Mouse (Mus musculus): ENCODE measurements around the gene Nek10. TPM values are rescaled to one million over a fixed set of nuclear protein-coding genes. Genes with fewer than 3 reads are reported as not detected.

Nek10 gene
- polyA plus RNA-seq, 1 experiment from 2014 or later: not detected

- 66% methylated on average over 3 of the region's 3 CpGs for WGBS (ENCODE audit: insufficient replicate concordance)
- ATAC-seq (ENCODE audit: low read depth): no peak
- no peaks in the 10 kb centered on the region for H3K9me3 ChIP-seq (replicated peaks; ENCODE audit: control insufficient read depth, low read length)
- H3K27me3 ChIP-seq (ENCODE audit: control insufficient read depth, insufficient read depth, low read depth, low read length): no peaks in the 10 kb centered on the region
- H3K27ac ChIP-seq (ENCODE audit: low read length): no peak overlapping the region
- no peaks in the 10 kb centered on the region for H3K36me3 ChIP-seq (ENCODE audit: control insufficient read depth, insufficient read depth)
- no peaks in the 10 kb centered on the region for H3K4me1 ChIP-seq (ENCODE audit: control insufficient read depth, low read depth, low read length)
- no peak overlapping the region for H3K4me3 ChIP-seq (ENCODE audit: low read depth, low read length)
- no peak overlapping the region for H3K4me2 ChIP-seq (ENCODE audit: low read depth, low read length)
- H3K9ac ChIP-seq (ENCODE audit: low read depth, low read length): no peak overlapping the region
These were observed 93.4 kb downstream of the Nek10 start for GRCm38 (mm10) chr14:14896399-14897136.

DNA sequence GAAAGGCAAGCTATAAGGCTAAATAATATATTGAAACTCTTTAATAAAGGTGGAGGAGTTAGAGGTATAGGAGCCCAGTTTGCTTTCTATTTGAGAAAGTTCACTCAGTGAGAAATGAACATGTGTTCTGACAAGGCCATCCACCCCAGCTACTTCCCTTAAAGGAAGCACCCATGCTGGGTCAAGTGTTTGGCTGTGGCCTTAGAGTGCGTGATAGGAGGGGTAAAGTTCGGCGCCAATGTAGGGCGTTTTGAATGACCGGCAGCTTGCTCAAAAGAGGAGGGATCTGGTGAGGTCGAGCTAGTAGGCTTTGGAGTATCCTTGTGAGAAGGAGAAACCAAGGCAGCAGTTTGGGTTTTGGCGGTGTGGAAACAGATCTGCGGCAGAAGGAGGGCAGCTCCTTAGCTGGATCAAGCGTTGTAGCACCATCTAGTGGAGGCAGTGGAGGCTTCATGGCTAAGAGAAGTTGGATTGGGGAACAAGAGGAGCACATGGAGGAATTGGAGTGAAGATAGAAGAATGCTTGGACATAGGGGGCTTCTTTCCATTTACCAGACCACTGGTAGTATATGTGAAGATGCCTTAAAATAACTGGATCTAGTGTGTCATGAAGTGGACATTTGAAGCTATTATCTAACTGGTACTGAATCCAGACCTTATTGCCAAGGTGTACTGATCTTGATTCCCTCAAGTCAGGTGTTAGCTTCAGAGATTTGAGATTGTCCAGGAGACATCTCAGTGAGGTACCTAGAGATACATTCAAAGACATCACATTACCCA, 101.7 kb downstream of the Nek10 start:
- Histone ChIP-seq H3K36me3 (ENCODE audit: control insufficient read depth, insufficient read depth) (no peaks in the 10 kb centered on the region), H3K4me1 (ENCODE audit: control insufficient read depth, low read depth, low read length) (no peaks in the 10 kb centered on the region), H3K9ac (ENCODE audit: low read depth, low read length) (no peak overlapping the region), H3K4me3 (ENCODE audit: low read depth, low read length) (no peak overlapping the region), H3K27ac (ENCODE audit: low read length) (no peak overlapping the region), H3K27me3 (ENCODE audit: control insufficient read depth, insufficient read depth, low read depth, low read length) (no peaks in the 10 kb centered on the region), H3K9me3 (replicated peaks; ENCODE audit: control insufficient read depth, low read length) (no peaks in the 10 kb centered on the region), H3K4me2 (ENCODE audit: low read depth, low read length) (no peak overlapping the region)
- peak; percentile 47; the same call in 1 of the 2 replicates for ATAC-seq (ENCODE audit: low read depth)
- WGBS (ENCODE audit: insufficient replicate concordance): 11% methylated on average over 9 of the region's 9 CpGs

- no peak for ATAC-seq (ENCODE audit: low read depth)
- Histone ChIP-seq H3K4me2 (ENCODE audit: low read depth, low read length) (no peak overlapping the region), H3K27ac (ENCODE audit: low read length) (no peak overlapping the region), H3K9ac (ENCODE audit: low read depth, low read length) (no peak overlapping the region), H3K27me3 (ENCODE audit: control insufficient read depth, insufficient read depth, low read depth, low read length) (no peaks in the 10 kb centered on the region), H3K9me3 (replicated peaks; ENCODE audit: control insufficient read depth, low read length) (no peaks in the 10 kb centered on the region), H3K36me3 (ENCODE audit: control insufficient read depth, insufficient read depth) (no peaks in the 10 kb centered on the region), H3K4me1 (ENCODE audit: control insufficient read depth, low read depth, low read length) (no peaks in the 10 kb centered on the region), H3K4me3 (ENCODE audit: low read depth, low read length) (no peak overlapping the region)
- WGBS (ENCODE audit: insufficient replicate concordance): 57% methylated on average over 5 of the region's 5 CpGs
These were observed 102.3 kb downstream of the Nek10 start for GRCm38 (mm10) chr14:14905530-14905852.

DNA sequence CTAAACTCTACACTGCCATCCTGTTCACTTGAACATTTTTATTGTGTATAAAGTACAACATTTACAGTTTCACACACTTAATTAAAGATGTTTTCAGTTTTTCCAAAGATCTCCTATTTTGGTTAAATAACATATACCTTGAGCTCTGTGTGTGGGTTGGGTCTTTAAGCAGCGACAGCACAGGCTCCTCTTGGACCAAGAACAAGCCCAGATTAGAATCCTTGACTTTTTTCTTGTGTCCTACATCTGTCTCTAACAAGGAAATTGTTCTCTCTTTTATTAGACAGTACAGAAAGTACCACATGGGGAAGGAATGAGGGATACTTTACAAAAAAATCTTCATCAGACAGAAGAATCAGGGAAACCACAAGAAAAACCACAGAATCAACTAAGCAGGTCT, 122.4 kb downstream of the Nek10 start:
- Histone ChIP-seq H3K36me3 (ENCODE audit: control insufficient read depth, insufficient read depth) (no peaks in the 10 kb centered on the region), H3K4me2 (ENCODE audit: low read depth, low read length) (no peak overlapping the region), H3K27ac (ENCODE audit: low read length) (no peak overlapping the region), H3K4me3 (ENCODE audit: low read depth, low read length) (no peak overlapping the region), H3K4me1 (ENCODE audit: control insufficient read depth, low read depth, low read length) (no peaks in the 10 kb centered on the region), H3K9me3 (replicated peaks; ENCODE audit: control insufficient read depth, low read length) (no peaks in the 10 kb centered on the region), H3K9ac (ENCODE audit: low read depth, low read length) (no peak overlapping the region), H3K27me3 (ENCODE audit: control insufficient read depth, insufficient read depth, low read depth, low read length) (no peaks in the 10 kb centered on the region)
- no peak for ATAC-seq (ENCODE audit: low read depth)
- 39% methylated on average over 1 of the region's 1 CpGs for WGBS (ENCODE audit: insufficient replicate concordance)

DNA sequence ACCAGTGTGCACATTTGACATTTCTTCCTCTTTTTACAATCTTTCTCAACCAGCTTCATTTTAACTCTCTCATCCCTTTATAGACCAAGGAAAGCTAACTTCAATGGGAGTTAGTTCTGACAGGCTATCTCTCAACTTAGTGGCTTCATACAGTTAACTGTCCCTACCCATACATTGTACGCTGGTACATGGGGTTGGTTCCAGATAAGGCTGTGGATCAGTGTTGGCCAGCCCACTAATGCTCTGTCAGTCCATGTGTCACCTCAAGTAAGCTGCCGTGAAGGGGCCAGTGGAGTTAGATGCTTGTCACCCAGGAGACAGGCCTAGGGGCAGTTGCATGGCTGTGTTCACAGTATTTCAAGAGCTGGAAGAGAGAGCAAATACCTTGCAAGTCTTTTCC, 124.3 kb downstream of the Nek10 start:
- Histone ChIP-seq H3K9me3 (replicated peaks; ENCODE audit: control insufficient read depth, low read length) (no peaks in the 10 kb centered on the region), H3K4me3 (ENCODE audit: low read depth, low read length) (no peak overlapping the region), H3K4me1 (ENCODE audit: control insufficient read depth, low read depth, low read length) (no peaks in the 10 kb centered on the region), H3K27me3 (ENCODE audit: control insufficient read depth, insufficient read depth, low read depth, low read length) (no peaks in the 10 kb centered on the region), H3K9ac (ENCODE audit: low read depth, low read length) (no peak overlapping the region), H3K36me3 (ENCODE audit: control insufficient read depth, insufficient read depth) (no peaks in the 10 kb centered on the region), H3K4me2 (ENCODE audit: low read depth, low read length) (no peak overlapping the region), H3K27ac (ENCODE audit: low read length) (no peak overlapping the region)
- WGBS (ENCODE audit: insufficient replicate concordance): 22% methylated on average over 2 of the region's 2 CpGs
- ATAC-seq (ENCODE audit: low read depth): no peak

DNA sequence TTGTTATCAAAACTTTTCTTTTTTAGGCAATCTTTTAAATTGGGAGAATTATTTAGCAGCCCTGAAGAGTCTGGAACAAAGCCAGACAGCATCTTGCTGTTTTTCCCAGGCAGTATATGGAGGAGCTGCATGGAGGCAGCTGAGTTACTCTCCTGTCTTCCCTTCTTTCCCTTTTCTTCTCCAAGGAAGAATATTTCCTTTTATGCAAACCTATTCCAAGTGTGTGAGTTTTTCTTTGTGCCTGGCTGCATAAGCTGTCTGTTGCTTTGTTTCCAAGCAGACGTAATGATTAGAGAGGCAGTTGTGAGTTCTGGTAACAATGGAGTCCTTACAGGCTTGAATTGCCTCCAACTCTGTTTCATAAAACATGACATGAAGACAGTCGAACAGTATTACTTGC, 131.8 kb downstream of the Nek10 start:
- H3K4me2 ChIP-seq (ENCODE audit: low read depth, low read length): no peak overlapping the region
- ATAC-seq (ENCODE audit: low read depth): no peak
- WGBS (ENCODE audit: insufficient replicate concordance): 48% methylated on average over 2 of the region's 2 CpGs
- no peak overlapping the region for H3K27ac ChIP-seq (ENCODE audit: low read length)
- no peaks in the 10 kb centered on the region for H3K9me3 ChIP-seq (replicated peaks; ENCODE audit: control insufficient read depth, low read length)
- no peak overlapping the region for H3K4me3 ChIP-seq (ENCODE audit: low read depth, low read length)
- no peaks in the 10 kb centered on the region for H3K4me1 ChIP-seq (ENCODE audit: control insufficient read depth, low read depth, low read length)
- no peaks in the 10 kb centered on the region for H3K36me3 ChIP-seq (ENCODE audit: control insufficient read depth, insufficient read depth)
- no peak overlapping the region for H3K9ac ChIP-seq (ENCODE audit: low read depth, low read length)
- no peaks in the 10 kb centered on the region for H3K27me3 ChIP-seq (ENCODE audit: control insufficient read depth, insufficient read depth, low read depth, low read length)

DNA sequence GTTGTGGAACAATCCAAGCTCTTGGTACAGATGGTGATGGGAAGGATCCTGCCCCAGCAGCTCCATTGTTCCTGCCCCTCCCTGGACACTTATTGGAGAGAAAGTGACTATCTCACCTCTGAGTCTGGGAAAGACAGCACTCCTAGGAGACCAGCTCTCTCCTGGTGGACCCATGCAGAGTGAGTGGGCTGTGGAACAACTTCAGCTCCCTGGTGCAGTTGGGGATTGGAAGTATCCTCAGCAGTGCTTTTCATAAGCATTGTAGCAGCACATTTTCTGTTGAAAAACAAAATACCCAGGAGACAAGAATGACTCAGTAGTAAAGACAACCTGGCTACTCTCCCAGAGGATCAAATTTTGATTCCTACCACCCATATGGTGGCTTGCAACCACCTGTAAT, 142.7 kb downstream of the Nek10 start:
- Histone ChIP-seq H3K4me3 (ENCODE audit: low read depth, low read length) (no peak overlapping the region), H3K27me3 (ENCODE audit: control insufficient read depth, insufficient read depth, low read depth, low read length) (no peaks in the 10 kb centered on the region), H3K4me2 (ENCODE audit: low read depth, low read length) (no peak overlapping the region), H3K9me3 (replicated peaks; ENCODE audit: control insufficient read depth, low read length) (no peaks in the 10 kb centered on the region), H3K36me3 (ENCODE audit: control insufficient read depth, insufficient read depth) (no peaks in the 10 kb centered on the region), H3K27ac (ENCODE audit: low read length) (no peak overlapping the region), H3K4me1 (ENCODE audit: control insufficient read depth, low read depth, low read length) (no peaks in the 10 kb centered on the region), H3K9ac (ENCODE audit: low read depth, low read length) (no peak overlapping the region)
- ATAC-seq (ENCODE audit: low read depth): no peak

GRCm38 (mm10) chr14:14949023-14949422, 145.8 kb downstream of the Nek10 start:
- H3K4me1 ChIP-seq (ENCODE audit: control insufficient read depth, low read depth, low read length): no peaks in the 10 kb centered on the region
- no peak overlapping the region for H3K4me3 ChIP-seq (ENCODE audit: low read depth, low read length)
- ATAC-seq (ENCODE audit: low read depth): no peak
- 65% methylated on average over 2 of the region's 2 CpGs for WGBS (ENCODE audit: insufficient replicate concordance)
- no peak overlapping the region for H3K9ac ChIP-seq (ENCODE audit: low read depth, low read length)
- H3K9me3 ChIP-seq (replicated peaks; ENCODE audit: control insufficient read depth, low read length): no peaks in the 10 kb centered on the region
- H3K27me3 ChIP-seq (ENCODE audit: control insufficient read depth, insufficient read depth, low read depth, low read length): no peaks in the 10 kb centered on the region
- no peak overlapping the region for H3K27ac ChIP-seq (ENCODE audit: low read length)
- H3K36me3 ChIP-seq (ENCODE audit: control insufficient read depth, insufficient read depth): no peaks in the 10 kb centered on the region
- no peak overlapping the region for H3K4me2 ChIP-seq (ENCODE audit: low read depth, low read length)

- Histone ChIP-seq H3K4me2 (ENCODE audit: low read depth, low read length) (no peak overlapping the region), H3K4me3 (ENCODE audit: low read depth, low read length) (no peak overlapping the region), H3K9ac (ENCODE audit: low read depth, low read length) (no peak overlapping the region), H3K27ac (ENCODE audit: low read length) (no peak overlapping the region), H3K4me1 (ENCODE audit: control insufficient read depth, low read depth, low read length) (no peaks in the 10 kb centered on the region), H3K27me3 (ENCODE audit: control insufficient read depth, insufficient read depth, low read depth, low read length) (no peaks in the 10 kb centered on the region), H3K9me3 (replicated peaks; ENCODE audit: control insufficient read depth, low read length) (no peaks in the 10 kb centered on the region), H3K36me3 (ENCODE audit: control insufficient read depth, insufficient read depth) (no peaks in the 10 kb centered on the region)
- ATAC-seq (ENCODE audit: low read depth): no peak
- WGBS (ENCODE audit: insufficient replicate concordance): 47% methylated on average over 1 of the region's 1 CpGs
These were observed 148.6 kb downstream of the Nek10 start for GRCm38 (mm10) chr14:14951808-14952207.
